Mouse (Mus musculus) gastrocnemius, postnatal 25 days (tissue): ENCODE results near the gene Haus2. TPM values are rescaled to one million over a fixed set of nuclear protein-coding genes. Genes with fewer than 3 reads are reported as not detected.

Source experiments
- DNase-seq: peaks from one replicate; pipeline ENCODE4 v3.0.0; 2022
- total RNA-seq, 2 experiments: library from RNA; stranded (reverse); gene quantifications; 1 replicate in 1 of 2; 2 replicates in 1 of 2; pipeline ENCODE4 v1.2.3; 2021

Gene Haus2
- total RNA-seq, 2 experiments from 2014 or later: 6.4 to 6.5 TPM

- no peak for DNase-seq
Observed at GRCm38 (mm10) chr2:120616279-120617163, 7.3 kb downstream of the Haus2 start.

DNA sequence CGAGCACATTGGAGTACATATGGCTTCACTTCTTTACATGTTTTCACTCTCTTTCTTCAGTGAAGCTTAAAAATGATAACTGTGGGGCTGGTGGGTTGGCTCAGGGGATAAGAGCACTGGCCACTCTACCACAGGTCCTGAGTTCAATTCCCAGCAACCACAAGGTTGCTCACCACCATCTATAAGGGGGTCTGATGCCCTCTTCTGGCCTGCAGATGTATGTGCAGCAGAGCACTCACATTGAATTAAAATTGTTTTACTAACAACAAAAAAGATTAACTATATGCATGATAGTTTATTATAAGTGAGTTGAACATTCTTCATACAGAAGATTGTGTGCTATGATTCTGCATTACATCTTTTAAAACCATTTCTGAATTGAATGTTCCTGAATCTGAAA, 10.4 kb downstream of the Haus2 start:
- DNase-seq: no peak

DNA sequence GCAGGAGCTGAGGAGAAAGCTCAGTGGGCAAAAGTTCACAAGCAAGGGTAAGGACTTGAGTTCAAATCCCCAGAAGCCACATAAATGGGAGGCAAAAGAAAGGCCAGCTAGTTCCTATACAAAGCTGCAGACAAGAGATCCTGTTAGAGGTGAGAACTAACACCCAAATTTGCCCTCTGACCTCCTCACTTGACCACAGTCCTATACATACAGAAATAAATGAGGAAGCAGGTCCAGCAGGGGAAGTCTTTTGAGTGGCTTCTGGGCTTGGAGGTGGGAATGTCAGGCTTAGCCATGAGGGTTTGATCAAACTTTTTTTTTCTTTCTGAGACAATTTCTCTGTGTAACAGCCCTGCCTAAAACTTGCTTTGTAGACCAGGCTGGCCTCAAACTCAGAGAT, 13.7 kb downstream of the Haus2 start:
- no peak for DNase-seq

DNA sequence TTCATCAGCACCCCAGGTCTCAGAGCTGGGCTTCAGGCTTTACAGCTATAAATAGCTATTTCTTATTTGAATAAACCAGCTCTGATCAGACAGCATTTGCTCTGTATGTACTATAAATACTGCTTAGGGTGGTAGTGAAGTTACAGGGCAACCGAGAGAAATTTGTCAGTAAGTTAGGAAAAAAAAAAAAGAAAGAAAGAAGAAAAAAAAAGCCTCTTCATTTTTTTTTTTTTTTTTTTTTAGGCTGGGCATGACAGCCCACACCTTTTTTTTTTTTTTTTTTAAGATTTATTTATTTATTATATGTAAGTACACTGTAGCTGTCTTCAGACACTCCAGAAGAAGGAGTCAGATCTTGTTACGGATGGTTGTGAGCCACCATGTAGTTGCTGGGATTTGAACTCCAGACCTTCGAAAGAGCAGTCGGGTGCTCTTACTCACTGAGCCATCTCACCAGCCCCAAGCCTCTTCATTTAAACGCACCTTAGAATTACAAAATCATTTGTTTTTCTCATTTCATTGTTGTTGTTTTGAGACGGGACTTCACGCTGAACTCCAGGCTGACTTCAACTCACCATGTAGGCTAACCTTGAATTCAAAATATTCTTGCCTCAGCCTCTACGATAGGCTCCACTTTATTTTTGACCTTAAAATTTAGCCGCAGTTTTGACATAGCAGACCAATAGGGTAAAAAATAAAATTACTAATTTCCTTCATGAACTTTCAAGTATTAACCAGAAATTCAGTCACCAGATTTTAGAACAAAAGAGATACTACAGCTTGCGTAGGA, 19.1 kb downstream of the Haus2 start:
- no peak for DNase-seq

DNA sequence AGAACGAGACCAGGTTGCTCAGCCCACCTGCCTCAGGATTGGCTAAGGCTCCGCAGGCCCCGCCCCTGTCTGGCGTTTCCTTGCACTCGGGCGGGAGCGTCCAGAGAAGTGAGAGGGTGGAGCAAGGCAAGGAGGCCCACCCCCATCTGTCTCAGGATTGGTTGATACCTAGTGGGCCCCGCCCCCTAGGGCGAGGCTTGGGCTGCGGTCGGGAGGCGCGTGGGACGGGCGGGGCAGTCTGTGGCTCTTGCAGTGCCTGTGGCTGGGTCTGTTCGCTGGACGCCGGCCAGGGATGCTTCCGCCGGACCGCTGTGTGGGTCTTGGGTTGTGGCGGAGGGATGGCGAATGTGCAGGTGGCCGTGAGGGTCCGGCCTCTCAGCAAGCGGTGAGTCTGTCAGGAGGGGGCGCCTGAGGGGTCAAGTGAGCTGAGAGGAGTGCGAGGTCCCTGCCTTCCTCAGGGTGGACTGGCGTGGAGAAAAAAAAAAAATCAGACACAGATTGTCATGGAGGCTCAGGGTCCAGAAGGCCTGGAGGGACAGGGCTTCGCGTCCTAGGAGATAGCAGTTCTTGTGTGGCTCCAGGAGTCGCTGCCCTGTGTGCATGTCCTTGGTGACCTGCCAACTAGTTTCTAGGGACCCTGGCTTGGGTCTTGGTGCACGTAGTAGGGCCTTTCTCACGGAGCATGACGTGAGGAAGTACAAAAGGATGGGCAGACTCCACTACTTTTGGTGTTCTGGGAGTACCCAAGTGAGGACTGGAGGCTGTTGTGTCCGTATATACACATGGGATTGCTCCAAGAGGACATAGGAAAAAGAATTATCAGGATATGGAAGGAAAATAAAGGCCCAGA, 19.9 kb downstream of the Haus2 start, which contains the start of gene Stard9:
Gene Stard9 (plus strand): TSS at position 236 of the 850 bp plus-strand sequence.
- DNase-seq: peak; percentile 99

- DNase-seq: peak; percentile 23
Observed at GRCm38 (mm10) chr2:120630246-120630645, 21.1 kb downstream of the Haus2 start.

- no peak for DNase-seq
Observed at GRCm38 (mm10) chr2:120630655-120631054, 21.5 kb downstream of the Haus2 start.

- DNase-seq: no peak
Observed at GRCm38 (mm10) chr2:120631521-120631920, 22.3 kb downstream of the Haus2 start.

GRCm38 (mm10) chr2:120631957-120632356, 22.8 kb downstream of the Haus2 start:
- peak; percentile 21 for DNase-seq

DNA sequence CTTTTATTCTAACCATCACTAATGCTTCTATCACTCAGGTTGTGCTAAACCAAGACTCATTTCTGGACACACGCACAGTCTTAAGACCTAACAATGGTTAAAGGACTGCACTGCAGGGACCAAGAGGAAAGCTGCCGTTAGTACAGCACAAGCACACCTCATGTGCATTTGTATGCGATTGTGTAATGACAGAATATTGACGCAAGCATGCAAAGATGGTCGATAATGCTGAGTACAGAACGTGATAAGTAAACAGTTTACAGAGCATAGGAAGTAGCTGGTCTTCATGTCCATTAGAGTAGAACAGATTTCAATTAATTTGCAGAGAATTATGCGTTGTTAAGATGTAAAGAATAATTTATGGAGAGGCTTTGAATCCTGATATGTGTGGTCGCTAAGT, 31.7 kb downstream of the Haus2 start:
- DNase-seq: no peak

DNA sequence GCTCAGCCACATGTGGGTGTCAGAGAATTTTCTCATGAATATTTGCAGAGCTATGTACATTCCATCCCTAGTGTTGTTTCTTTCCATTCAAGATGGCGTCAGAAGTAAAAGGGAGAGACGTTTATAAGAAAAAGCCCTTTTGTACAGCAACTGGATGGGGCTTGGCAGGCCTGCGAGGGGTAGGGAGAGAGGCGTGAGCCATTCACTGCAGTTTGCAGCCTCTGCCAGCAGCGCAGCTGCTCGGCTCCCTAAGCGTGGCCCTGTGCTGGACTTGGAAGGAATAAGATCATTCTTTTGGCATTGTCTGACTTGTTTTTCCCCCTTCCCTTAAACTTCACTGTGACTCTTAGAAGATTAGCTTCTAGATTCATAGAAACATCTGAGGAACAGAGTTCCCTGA, 34.7 kb downstream of the Haus2 start:
- DNase-seq: peak; percentile 80

- peak; percentile 24 for DNase-seq
Observed at GRCm38 (mm10) chr2:120646777-120647176, 37.6 kb downstream of the Haus2 start.

GRCm38 (mm10) chr2:120652256-120652924, 43.2 kb downstream of the Haus2 start:
- no peak for DNase-seq

DNA sequence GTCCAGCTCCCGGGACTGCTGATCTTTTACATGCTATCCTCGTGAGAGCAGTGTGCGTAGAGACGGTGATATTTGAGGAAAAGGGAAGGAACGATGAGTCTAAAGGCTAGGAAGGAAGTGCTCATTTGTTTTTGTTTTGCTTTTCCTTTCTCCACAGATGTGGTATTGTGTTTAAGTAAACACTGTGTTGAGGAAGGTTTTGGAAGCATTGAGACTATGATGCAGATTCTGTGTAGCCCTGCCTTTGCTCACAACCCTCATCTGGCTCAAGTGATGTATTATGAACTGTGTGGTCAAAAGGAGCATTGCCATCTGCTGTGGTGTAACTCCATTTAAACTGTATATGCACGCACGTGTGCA, 43.7 kb downstream of the Haus2 start:
- DNase-seq: no peak

GRCm38 (mm10) chr2:120654693-120655092, 45.5 kb downstream of the Haus2 start:
- DNase-seq: no peak

GRCm38 (mm10) chr2:120655905-120656304, 46.7 kb downstream of the Haus2 start:
- DNase-seq: no peak

DNA sequence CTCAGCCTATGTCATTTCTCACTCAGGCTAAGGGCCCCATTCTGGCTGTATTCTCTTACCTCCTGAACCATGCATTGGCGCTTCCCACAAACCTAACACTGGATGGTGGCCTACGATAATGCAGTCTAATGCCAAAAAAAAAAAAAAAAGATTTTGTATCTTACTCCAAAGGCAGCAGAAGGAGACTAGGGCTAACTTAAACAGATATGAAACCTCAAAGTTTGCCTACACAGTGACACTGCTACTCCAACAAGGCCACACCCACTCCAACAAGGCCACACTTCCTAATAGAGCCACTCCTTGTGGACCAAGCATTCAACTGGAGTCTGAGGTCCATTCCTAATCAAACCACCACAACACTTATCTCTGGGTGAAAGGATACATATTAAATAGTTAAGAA, 47.5 kb downstream of the Haus2 start:
- no peak for DNase-seq

GRCm38 (mm10) chr2:120658486-120658885, 49.3 kb downstream of the Haus2 start:
- no peak for DNase-seq

DNA sequence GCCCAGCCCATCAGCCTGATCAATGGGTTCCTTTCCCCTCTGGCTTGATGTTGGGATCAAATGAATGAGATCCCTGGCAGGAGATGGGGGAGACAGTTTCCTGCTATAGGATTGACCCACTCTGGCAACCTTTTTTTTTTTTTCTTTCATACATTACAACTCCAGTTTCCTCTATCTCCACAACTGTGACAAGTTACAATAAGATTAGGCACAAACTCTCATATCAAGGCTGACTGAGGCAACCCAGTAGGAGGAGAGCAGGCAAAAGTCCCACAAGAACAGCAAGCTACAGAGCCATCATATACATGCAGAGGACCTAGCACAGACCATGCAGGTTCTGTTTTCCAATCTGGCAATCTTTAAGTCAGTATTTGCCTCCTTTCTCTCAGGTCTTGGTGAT, 50.1 kb downstream of the Haus2 start:
- no peak for DNase-seq

GRCm38 (mm10) chr2:120660486-120661078, 51.4 kb downstream of the Haus2 start:
- no peak for DNase-seq

- no peak for DNase-seq
Observed at GRCm38 (mm10) chr2:120662766-120663165, 53.6 kb downstream of the Haus2 start.
